Mouse (Mus musculus) megakaryocyte, embryonic 14.5 days (primary cell): Measurements from ENCODE around the gene Tpgs1. TPM values are rescaled to one million over a fixed set of nuclear protein-coding genes. Genes with fewer than 3 reads are reported as not detected.

Experiments used
- H3K27me3 ChIP-seq: replicated peaks from 2 replicates; pipeline ENCODE3; 2012; ENCODE audit warnings: inconsistent platforms
- H3K36me3 ChIP-seq: replicated peaks from 2 replicates; pipeline ENCODE3; 2012; ENCODE audit warnings: low read length, inconsistent platforms, mixed read lengths
- H3K4me1 ChIP-seq: 2 replicates; pipeline ENCODE4 v1.6.1; 2012; ENCODE audit warnings: inconsistent platforms
- H3K4me3 ChIP-seq: replicated peaks from 2 replicates; pipeline ENCODE3; 2012; ENCODE audit warnings: moderate library complexity, mild to moderate bottlenecking, inconsistent platforms
- H3K9me3 ChIP-seq: 2 replicates; pipeline ENCODE4 v1.6.1; 2012; ENCODE audit warnings: inconsistent platforms
- FLI1 ChIP-seq: IDR thresholded peaks from 2 replicates; pipeline ENCODE4 v1.6.1; 2012; ENCODE audit warnings: low read length, inconsistent platforms, mixed read lengths
- GATA1 ChIP-seq: IDR thresholded peaks from 3 replicates; pipeline ENCODE4 v1.6.1; 2012; ENCODE audit warnings: mixed read lengths, low read length, inconsistent platforms, borderline replicate concordance
- polyA plus RNA-seq: library from polyadenylated mRNA; stranded (reverse); fragments of >175 nt; gene quantifications from 2 replicates; pipeline ENCODE4 v1.2.3, GENCODE M21; 2012; ENCODE audit warnings: low replicate concordance; ENCODE audit not compliant: insufficient read depth

The Tpgs1 gene
- polyA plus RNA-seq, 1 experiment = 209 TPM

- Histone ChIP-seq H3K4me3 (peak overlapping the region; percentile 98), H3K9me3 (no peaks in the 10 kb centered on the region), H3K4me1 (peaks cover 85% of the 10 kb centered on the region), H3K27me3 (no peaks in the 10 kb centered on the region), H3K36me3 (peaks cover 63% of the 10 kb centered on the region)
- TF ChIP-seq FLI1 (no peak), GATA1 (no peak)
Measured at GRCm38 (mm10) chr10:79707759-79708158, 38.6 kb downstream of the Tpgs1 start.

- H3K27me3 ChIP-seq = no peaks in the 10 kb centered on the region
- no peaks in the 10 kb centered on the region for H3K9me3 ChIP-seq
- peaks cover 63% of the 10 kb centered on the region for H3K36me3 ChIP-seq
- H3K4me1 ChIP-seq = peaks cover 91% of the 10 kb centered on the region
- TF ChIP-seq GATA1 (no peak), FLI1 (no peak)
- H3K4me3 ChIP-seq = peak overlapping the region; percentile 69
Measured at GRCm38 (mm10) chr10:79708668-79709067, 39.5 kb downstream of the Tpgs1 start.

GRCm38 (mm10) chr10:79709307-79709706 lies 40.1 kb downstream of the Tpgs1 start:
- Histone ChIP-seq H3K27me3 (peaks cover 3% of the 10 kb centered on the region), H3K36me3 (peaks cover 63% of the 10 kb centered on the region), H3K4me3 (peak overlapping the region; percentile 69), H3K9me3 (no peaks in the 10 kb centered on the region), H3K4me1 (peaks cover 91% of the 10 kb centered on the region)
- TF ChIP-seq GATA1 = no peak
- TF ChIP-seq FLI1 = no peak

GRCm38 (mm10) chr10:79712029-79712428 lies 42.9 kb downstream of the Tpgs1 start:
- peaks cover 52% of the 10 kb centered on the region for H3K36me3 ChIP-seq
- peaks cover 78% of the 10 kb centered on the region for H3K4me1 ChIP-seq
- peaks cover 29% of the 10 kb centered on the region for H3K27me3 ChIP-seq
- no peak overlapping the region for H3K4me3 ChIP-seq
- H3K9me3 ChIP-seq = no peaks in the 10 kb centered on the region
- no peak for TF ChIP-seq GATA1
- no peak for TF ChIP-seq FLI1

GRCm38 (mm10) chr10:79712499-79713126 lies 43.4 kb downstream of the Tpgs1 start:
- no peaks in the 10 kb centered on the region for H3K9me3 ChIP-seq
- no peak overlapping the region for H3K4me3 ChIP-seq
- TF ChIP-seq GATA1 (no peak), FLI1 (no peak)
- H3K4me1 ChIP-seq = peaks cover 78% of the 10 kb centered on the region
- H3K27me3 ChIP-seq = peaks cover 35% of the 10 kb centered on the region
- H3K36me3 ChIP-seq = peaks cover 46% of the 10 kb centered on the region

GRCm38 (mm10) chr10:79713163-79713562 lies 44.0 kb downstream of the Tpgs1 start:
- Histone ChIP-seq H3K36me3 (peaks cover 41% of the 10 kb centered on the region), H3K4me3 (no peak overlapping the region), H3K9me3 (0 out of 2 replicates have a peak, but pooled peaks cover under 1% of the 10 kb centered on the region), H3K4me1 (peaks cover 77% of the 10 kb centered on the region), H3K27me3 (peaks cover 40% of the 10 kb centered on the region)
- no peak for TF ChIP-seq GATA1
- no peak for TF ChIP-seq FLI1

- Histone ChIP-seq H3K27me3 (peaks cover 58% of the 10 kb centered on the region), H3K4me1 (peaks cover 58% of the 10 kb centered on the region), H3K36me3 (peaks cover 22% of the 10 kb centered on the region), H3K4me3 (no peak overlapping the region), H3K9me3 (0 out of 2 replicates have a peak, but pooled peaks cover 3% of the 10 kb centered on the region)
- TF ChIP-seq GATA1 (no peak), FLI1 (no peak)
Measured at GRCm38 (mm10) chr10:79714996-79715395, 45.8 kb downstream of the Tpgs1 start.

- TF ChIP-seq FLI1 = no peak
- TF ChIP-seq GATA1 = no peak
- Histone ChIP-seq H3K9me3 (0 out of 2 replicates have a peak, but pooled peaks cover 3% of the 10 kb centered on the region), H3K27me3 (peaks cover 73% of the 10 kb centered on the region), H3K4me3 (peak within 1 kb of the TSS; percentile 90), H3K4me1 (peaks cover 44% of the 10 kb centered on the region), H3K36me3 (peaks cover 8% of the 10 kb centered on the region)
Measured at GRCm38 (mm10) chr10:79716254-79716987, 47.3 kb downstream of the Tpgs1 start, which contains the start of gene Hcn2. Gene Hcn2 (plus strand): TSS chr10:79716634.

GRCm38 (mm10) chr10:79716988-79717355 lies 47.8 kb downstream of the Tpgs1 start:
- Histone ChIP-seq H3K27me3 (peaks cover 78% of the 10 kb centered on the region), H3K9me3 (0 out of 2 replicates have a peak, but pooled peaks cover 3% of the 10 kb centered on the region), H3K36me3 (peaks cover 3% of the 10 kb centered on the region), H3K4me1 (peaks cover 39% of the 10 kb centered on the region), H3K4me3 (peak overlapping the region; percentile 90)
- TF ChIP-seq GATA1 (no peak), FLI1 (no peak)

- H3K27me3 ChIP-seq = peaks cover 86% of the 10 kb centered on the region
- no peaks in the 10 kb centered on the region for H3K36me3 ChIP-seq
- H3K4me3 ChIP-seq = peak overlapping the region; percentile 90
- TF ChIP-seq FLI1 (no peak), GATA1 (no peak)
- H3K4me1 ChIP-seq = peaks cover 30% of the 10 kb centered on the region
- H3K9me3 ChIP-seq = 0 out of 2 replicates have a peak, but pooled peaks cover 3% of the 10 kb centered on the region
Measured at GRCm38 (mm10) chr10:79717640-79718357, 48.6 kb downstream of the Tpgs1 start.
